Mouse (Mus musculus) forebrain, embryonic 11.5 days (tissue): ENCODE measurements around the gene Esyt2. TPM values are rescaled to one million over a fixed set of nuclear protein-coding genes. Genes with fewer than 3 reads are reported as not detected.

Source experiments
- ATAC-seq: fragments of 200-750 bp; cut with Nextera tagmentation; replicated peaks from 2 replicates; pipeline ENCODE4 v1.8.0; 2017; ENCODE audit warnings: moderate TSS enrichment; ENCODE audit not compliant: low FRiP score
- DNase-seq: peaks from one replicate; pipeline ENCODE4 v3.0.0-alpha.2; 2017; ENCODE audit warnings: low spot score
- H3K27ac ChIP-seq: fragments of 300-500 bp; sonication (generic); 2 replicates; pipeline ENCODE4 v1.5.1; 2014; ENCODE audit warnings: low read depth, low read length
- H3K27me3 ChIP-seq: fragments of 300-500 bp; sonication (generic); 2 replicates; pipeline ENCODE4 v1.6.1; 2014; ENCODE audit warnings: mild to moderate bottlenecking, low read length, mixed read lengths; ENCODE audit not compliant: control insufficient read depth, insufficient read depth
- H3K36me3 ChIP-seq: fragments of 300-500 bp; sonication (generic); 2 replicates; pipeline ENCODE4 v1.6.1; 2014; ENCODE audit warnings: mild to moderate bottlenecking, low read length, moderate library complexity, mixed read lengths; ENCODE audit not compliant: control insufficient read depth, insufficient read depth
- H3K4me1 ChIP-seq: fragments of 300-500 bp; sonication (generic); replicated peaks from 2 replicates; pipeline ENCODE4 v1.6.1; 2014; ENCODE audit warnings: low read length, mixed read lengths; ENCODE audit not compliant: control insufficient read depth, insufficient read depth
- H3K4me2 ChIP-seq: fragments of 300-500 bp; sonication (generic); 2 replicates; pipeline ENCODE4 v1.6.1; 2014; ENCODE audit warnings: low read depth, mild to moderate bottlenecking, low read length, moderate library complexity, mixed read lengths; ENCODE audit not compliant: severe bottlenecking
- H3K4me3 ChIP-seq: fragments of 300-500 bp; sonication (generic); 2 replicates; pipeline ENCODE4 v1.5.1; 2014; ENCODE audit warnings: low read depth, low read length
- H3K9ac ChIP-seq: fragments of 300-500 bp; sonication (generic); 2 replicates; pipeline ENCODE4 v1.6.1; 2014; ENCODE audit warnings: low read length
- H3K9me3 ChIP-seq: fragments of 300-500 bp; sonication (generic); 2 replicates; pipeline ENCODE4 v1.6.1; 2016; ENCODE audit warnings: low read length, mixed read lengths; ENCODE audit not compliant: control insufficient read depth
- WGBS: fragments of 180-500 bp; shearing (Covaris S2); extraction: QIAGEN DNeasy Blood & Tissue Kit; methylation state at CpG from one replicate; pipeline ENCODE4 v1.1.7; 2014; 5-methylcytosine and 5-hydroxymethylcytosine counted together
- polyA plus RNA-seq: library from polyadenylated mRNA; unstranded; fragments of >200 nt; fragmentation: Nextera tagmentation; extraction: Ambion mirVana; gene quantifications from 2 replicates; pipeline ENCODE4 v1.2.1, GENCODE M21; 2014

Esyt2 gene
- polyA plus RNA-seq, 1 experiment from 2014 or later: 19.1 TPM

GRCm38 (mm10) chr12:116352404-116352803 lies 71.4 kb downstream of the Esyt2 start:
- Histone ChIP-seq H3K27me3 (no peaks in the 10 kb centered on the region), H3K4me2 (no peak overlapping the region), H3K27ac (no peak overlapping the region), H3K4me3 (no peak overlapping the region), H3K36me3 (no peaks in the 10 kb centered on the region; the same call in 1 of the 2 replicates), H3K9ac (no peak overlapping the region), H3K9me3 (no peaks in the 10 kb centered on the region), H3K4me1 (no peaks in the 10 kb centered on the region)
- ATAC-seq (no peak), DNase-seq (no peak)
- 80% methylated on average over 5 of the region's 5 CpGs for WGBS

GRCm38 (mm10) chr12:116354694-116355093 lies 73.7 kb downstream of the Esyt2 start:
- Histone ChIP-seq H3K4me2 (no peak overlapping the region), H3K27me3 (no peaks in the 10 kb centered on the region), H3K9ac (no peak overlapping the region), H3K27ac (no peak overlapping the region), H3K4me1 (no peaks in the 10 kb centered on the region), H3K4me3 (no peak overlapping the region), H3K36me3 (no peaks in the 10 kb centered on the region; the same call in 1 of the 2 replicates), H3K9me3 (no peaks in the 10 kb centered on the region)
- WGBS: 92% methylated on average over 3 of the region's 3 CpGs
- ATAC-seq: no peak
- no peak for DNase-seq

- no peak for ATAC-seq
- Histone ChIP-seq H3K36me3 (no peaks in the 10 kb centered on the region), H3K9ac (no peak overlapping the region), H3K4me3 (no peak overlapping the region), H3K9me3 (no peaks in the 10 kb centered on the region), H3K4me1 (no peaks in the 10 kb centered on the region), H3K4me2 (no peak overlapping the region), H3K27me3 (no peaks in the 10 kb centered on the region), H3K27ac (no peak overlapping the region)
- DNase-seq: no peak
These were observed 81.1 kb downstream of the Esyt2 start for GRCm38 (mm10) chr12:116362091-116362490.

DNA sequence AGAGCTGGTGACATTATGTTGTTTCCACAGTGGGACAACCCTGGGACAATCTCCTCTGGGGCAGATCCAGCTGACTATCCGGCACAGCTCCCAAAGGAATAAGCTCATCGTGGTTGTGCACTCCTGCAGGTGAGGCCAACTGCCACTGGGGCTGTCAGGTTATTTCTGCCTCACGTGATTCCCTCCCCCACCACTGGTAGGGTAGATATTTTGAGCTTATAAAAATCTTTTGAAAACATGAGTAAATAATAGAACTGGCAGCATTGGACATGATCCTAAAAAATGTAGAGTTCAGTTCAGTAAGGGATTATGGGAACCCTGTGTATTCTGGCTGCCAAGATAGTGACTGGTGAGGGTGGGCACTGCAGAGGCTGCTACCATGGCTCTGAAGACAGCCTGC lies 85.9 kb downstream of the Esyt2 start:
- no peak for DNase-seq
- H3K36me3 ChIP-seq: no peaks in the 10 kb centered on the region

GRCm38 (mm10) chr12:116367346-116367745 lies 86.3 kb downstream of the Esyt2 start:
- Histone ChIP-seq H3K9ac (no peak overlapping the region), H3K9me3 (no peaks in the 10 kb centered on the region), H3K27me3 (no peaks in the 10 kb centered on the region), H3K27ac (no peak overlapping the region), H3K36me3 (no peaks in the 10 kb centered on the region), H3K4me2 (no peak overlapping the region), H3K4me3 (no peak overlapping the region), H3K4me1 (no peaks in the 10 kb centered on the region)
- DNase-seq: no peak
- no peak for ATAC-seq
- 94% methylated on average over 2 of the region's 2 CpGs for WGBS

More for the DNA sequence above, 85.9 kb downstream of the Esyt2 start:
- no peaks in the 10 kb centered on the region for H3K27me3 ChIP-seq
- no peak for ATAC-seq
- H3K4me1 ChIP-seq: no peaks in the 10 kb centered on the region
- no peak overlapping the region for H3K4me3 ChIP-seq
- H3K9me3 ChIP-seq: no peaks in the 10 kb centered on the region
- no peak overlapping the region for H3K4me2 ChIP-seq
- no peak overlapping the region for H3K9ac ChIP-seq
- 90% methylated on average over 3 of the region's 3 CpGs for WGBS
- H3K27ac ChIP-seq: no peak overlapping the region

GRCm38 (mm10) chr12:116368857-116369256 lies 87.9 kb downstream of the Esyt2 start:
- Histone ChIP-seq H3K27me3 (no peaks in the 10 kb centered on the region), H3K27ac (no peak overlapping the region), H3K4me2 (no peak overlapping the region), H3K36me3 (no peaks in the 10 kb centered on the region), H3K4me1 (no peaks in the 10 kb centered on the region), H3K9me3 (no peaks in the 10 kb centered on the region), H3K9ac (no peak overlapping the region), H3K4me3 (no peak overlapping the region)
- ATAC-seq: no peak
- no peak for DNase-seq
- 89% methylated on average over 2 of the region's 2 CpGs for WGBS

DNA sequence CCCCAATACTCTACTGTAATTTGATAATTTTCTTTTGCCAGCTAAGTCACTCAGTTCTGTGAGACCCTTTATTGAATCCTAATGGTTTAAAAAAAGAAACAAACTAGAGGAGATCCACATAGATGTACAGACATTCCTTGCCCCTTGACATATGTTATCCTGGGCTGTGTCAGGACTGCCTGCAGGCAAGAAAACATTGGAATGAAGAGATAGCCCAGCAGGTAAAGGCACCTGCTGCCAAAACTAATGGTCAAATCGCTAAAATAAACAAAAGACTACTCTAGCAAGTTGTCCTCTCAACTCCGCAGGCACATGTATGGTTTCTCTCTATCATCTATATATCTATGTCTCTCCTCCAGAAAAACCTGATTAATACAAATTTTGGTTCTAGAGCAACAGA lies 102.1 kb downstream of the Esyt2 start:
- no peak overlapping the region for H3K4me3 ChIP-seq
- H3K9ac ChIP-seq: no peak overlapping the region
- DNase-seq (no peak), ATAC-seq (no peak)
- 83% methylated on average over 2 of the region's 2 CpGs for WGBS
- H3K27ac ChIP-seq: no peak overlapping the region
- H3K36me3 ChIP-seq: no peaks in the 10 kb centered on the region
- H3K4me2 ChIP-seq: no peak overlapping the region
- no peaks in the 10 kb centered on the region for H3K27me3 ChIP-seq
- H3K4me1 ChIP-seq: no peaks in the 10 kb centered on the region
- H3K9me3 ChIP-seq: no peaks in the 10 kb centered on the region

DNA sequence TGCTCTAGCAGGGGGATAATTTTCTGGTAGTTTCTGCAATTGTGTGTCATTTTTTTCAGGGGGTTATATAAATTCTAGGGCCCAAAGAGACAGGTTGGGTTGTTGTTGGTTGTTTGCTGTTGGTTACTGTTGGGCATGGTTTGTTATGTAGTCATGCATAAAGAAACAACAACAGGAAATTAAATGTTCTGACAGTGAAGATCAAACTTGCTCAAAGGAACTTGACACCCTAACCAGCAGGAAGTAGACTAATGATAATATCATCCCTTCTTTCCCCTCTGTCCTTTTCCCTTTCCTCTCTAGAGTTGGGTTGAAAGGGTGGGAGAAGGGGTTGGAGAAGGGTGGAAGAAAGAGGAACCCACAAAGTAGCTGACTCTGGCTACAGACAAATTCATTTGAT lies 103.0 kb downstream of the Esyt2 start:
- H3K4me3 ChIP-seq: no peak overlapping the region
- ATAC-seq: no peak
- DNase-seq: no peak
- no peak overlapping the region for H3K27ac ChIP-seq
- H3K9ac ChIP-seq: no peak overlapping the region
- H3K36me3 ChIP-seq: no peaks in the 10 kb centered on the region
- H3K4me1 ChIP-seq: no peaks in the 10 kb centered on the region
- H3K9me3 ChIP-seq: no peaks in the 10 kb centered on the region
- no peaks in the 10 kb centered on the region for H3K27me3 ChIP-seq
- no peak overlapping the region for H3K4me2 ChIP-seq

GRCm38 (mm10) chr12:116386802-116387201 lies 105.8 kb downstream of the Esyt2 start:
- 72% methylated on average over 1 of the region's 1 CpGs for WGBS
- Histone ChIP-seq H3K9me3 (no peaks in the 10 kb centered on the region), H3K36me3 (no peaks in the 10 kb centered on the region), H3K4me3 (no peak overlapping the region), H3K4me1 (no peaks in the 10 kb centered on the region), H3K4me2 (no peak overlapping the region), H3K9ac (no peak overlapping the region), H3K27me3 (no peaks in the 10 kb centered on the region), H3K27ac (no peak overlapping the region)
- DNase-seq (no peak), ATAC-seq (no peak)
